Mouse (Mus musculus) frontal cortex, postnatal 36 days (tissue): ENCODE results near the gene Dok5.
A peak's percentile ranks its signal among the peaks of the same experiment; 100 is the strongest.

ENCODE experiments used
- DNase-seq, 2 experiments: peaks; one replicate each; pipeline ENCODE4 v3.0.0; 2022; ENCODE audit warnings: low spot score in 2 of 2

The Dok5 gene

DNA sequence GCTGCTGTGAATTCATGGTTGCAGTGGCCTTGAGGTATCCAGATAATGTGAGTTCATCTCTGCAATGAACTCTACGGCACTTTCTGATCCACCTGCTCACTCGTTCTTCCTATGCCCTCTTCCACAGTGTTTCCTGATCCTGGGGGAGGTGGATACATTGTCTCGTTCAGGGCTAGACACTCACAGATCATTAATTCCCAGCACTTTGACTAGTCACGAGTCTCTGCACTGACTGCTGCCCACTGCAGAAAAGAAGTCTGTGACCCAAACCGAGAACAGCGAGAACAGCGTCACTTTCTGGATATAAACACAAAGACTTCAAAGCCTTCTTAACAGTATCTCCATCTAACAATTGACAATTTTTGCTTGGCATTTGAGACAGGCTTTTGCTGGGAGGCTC lies 125.9 kb downstream of the Dok5 start:
- no peak for DNase-seq

DNA sequence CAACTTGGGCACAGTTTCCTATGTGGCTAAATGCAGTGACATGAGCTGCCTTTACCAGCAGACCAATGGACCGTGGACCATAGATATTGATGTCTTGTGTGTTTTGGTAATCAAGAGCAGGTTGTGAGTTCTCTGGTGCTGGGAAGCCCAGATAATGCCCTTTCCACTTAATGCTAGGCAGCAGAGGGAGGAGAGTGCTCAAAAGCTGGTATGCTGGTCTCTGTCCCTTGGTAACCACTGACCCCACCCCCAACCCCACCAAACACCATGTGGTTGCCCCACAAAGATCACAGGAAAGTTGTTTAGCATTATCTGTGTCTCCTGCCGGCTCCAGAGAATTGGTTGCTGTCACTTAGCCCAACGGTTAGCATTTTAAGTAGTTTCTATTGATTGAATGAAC lies 127.0 kb downstream of the Dok5 start:
- no peak for DNase-seq

DNA sequence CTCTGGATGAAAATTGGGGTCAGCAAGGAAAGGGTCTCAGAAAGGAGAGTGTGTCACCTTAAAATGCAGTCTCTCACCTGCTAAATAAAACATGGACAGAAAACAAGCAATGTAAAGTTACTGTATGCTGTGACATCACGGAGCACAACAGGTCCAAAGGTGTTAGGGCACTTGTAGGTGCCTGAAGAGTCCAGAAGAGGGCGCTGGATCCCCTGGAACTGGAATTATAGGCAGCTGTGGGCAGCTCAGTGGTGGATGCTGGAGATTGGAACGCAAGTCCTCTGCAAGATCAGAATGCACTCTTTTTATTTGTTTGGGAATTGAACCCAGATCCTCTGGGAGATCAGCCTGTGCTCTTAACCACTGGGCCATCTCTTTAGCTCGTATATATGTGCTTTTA lies 129.0 kb downstream of the Dok5 start:
- no peak for DNase-seq

DNA sequence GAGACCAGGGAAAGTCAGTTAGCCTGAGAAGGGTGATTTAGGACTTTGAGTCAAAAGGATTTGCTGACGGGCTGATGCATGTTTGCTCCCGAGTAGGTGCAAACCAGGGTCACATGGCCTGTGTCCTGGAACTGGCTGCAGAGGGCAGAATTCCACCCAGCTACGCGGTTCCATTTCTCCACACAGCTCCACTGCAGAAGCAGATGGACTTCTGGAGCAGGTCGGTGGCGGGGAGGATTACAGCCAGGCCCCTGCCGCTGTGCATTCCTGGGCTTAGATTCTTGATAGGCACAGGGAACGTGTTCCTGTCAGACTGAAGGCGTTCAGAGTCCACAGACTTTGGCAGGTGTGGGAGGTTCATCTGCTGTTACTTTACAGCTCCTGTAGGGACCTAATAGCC lies 131.2 kb downstream of the Dok5 start:
- DNase-seq: no peak

DNA sequence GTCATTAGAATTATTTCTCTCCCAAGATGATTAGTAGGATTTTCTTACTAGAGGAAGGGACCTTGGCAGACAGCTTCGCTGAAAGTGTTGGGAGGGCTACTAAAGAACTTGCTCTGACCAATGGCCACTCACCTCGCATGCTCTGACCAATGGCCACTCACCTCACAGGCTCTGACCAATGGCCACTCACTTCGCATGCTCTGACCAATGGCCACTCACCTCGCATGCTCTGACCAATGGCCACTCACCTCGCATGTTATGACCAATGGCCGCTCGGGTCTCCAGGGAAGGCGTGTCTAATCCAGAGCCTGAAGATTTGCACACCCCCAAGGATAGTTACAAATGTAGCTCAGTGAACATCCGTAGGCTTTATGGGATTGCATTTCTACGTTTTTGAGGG lies 131.6 kb downstream of the Dok5 start:
- no peak for DNase-seq

DNA sequence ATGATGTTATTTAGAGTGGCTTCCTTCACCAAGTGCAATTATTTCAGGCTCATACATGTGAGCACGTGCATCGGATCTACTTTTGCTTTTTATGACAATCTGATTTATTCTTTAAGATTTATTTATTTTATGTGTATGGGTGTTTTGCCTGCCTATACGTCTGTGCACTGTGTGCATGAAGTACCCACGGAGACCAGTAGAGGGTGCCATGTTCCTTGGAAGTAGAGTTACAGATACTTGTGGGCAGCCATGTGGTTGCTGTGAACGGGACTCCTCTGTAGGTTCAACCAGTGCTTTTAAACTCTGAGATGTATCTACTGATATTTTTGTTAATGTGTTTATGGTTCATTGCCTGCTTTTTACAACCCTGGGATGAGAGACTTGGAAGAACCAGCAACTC lies 132.4 kb downstream of the Dok5 start:
- no peak for DNase-seq

DNA sequence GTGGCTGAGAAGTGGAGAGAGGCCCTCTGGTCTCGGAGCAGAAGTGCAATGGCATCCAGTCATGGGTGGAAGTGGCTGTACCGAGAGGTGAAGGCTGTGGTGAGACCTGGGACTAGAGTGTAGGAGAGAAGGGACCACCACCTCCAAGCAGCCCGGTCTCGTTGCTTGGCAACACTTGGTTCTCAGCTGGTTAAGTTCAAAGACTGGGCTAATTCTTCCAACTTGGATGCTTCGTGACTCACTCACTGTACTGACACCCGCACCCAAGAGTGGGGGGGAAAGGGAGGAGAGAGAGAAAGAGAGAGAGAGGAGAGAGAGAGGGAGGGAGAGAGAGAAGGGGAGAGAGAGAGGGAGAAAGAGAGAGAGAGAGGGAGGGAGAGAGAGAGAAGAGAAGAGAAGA lies 133.2 kb downstream of the Dok5 start:
- DNase-seq: no peak

DNA sequence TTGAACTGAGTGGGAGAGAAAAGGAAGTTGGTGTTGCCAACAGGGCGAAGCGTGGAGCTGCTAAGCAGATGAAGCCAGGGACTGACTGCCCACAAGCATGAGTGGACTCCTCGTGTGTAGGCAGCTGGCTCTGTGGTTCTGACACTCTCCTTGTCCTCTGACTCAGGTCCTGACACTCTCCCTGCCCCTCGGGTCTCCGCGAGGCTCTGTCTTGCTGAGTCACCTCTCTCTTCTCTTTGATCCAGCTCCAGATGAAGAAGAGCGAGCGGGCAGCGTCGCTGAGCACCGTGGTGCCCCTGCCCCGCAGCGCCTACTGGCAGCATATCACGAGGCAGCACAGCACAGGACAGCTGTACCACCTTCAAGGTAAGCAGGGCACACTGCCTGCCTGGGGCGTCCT lies 139.0 kb downstream of the Dok5 start:
- DNase-seq: no peak

DNA sequence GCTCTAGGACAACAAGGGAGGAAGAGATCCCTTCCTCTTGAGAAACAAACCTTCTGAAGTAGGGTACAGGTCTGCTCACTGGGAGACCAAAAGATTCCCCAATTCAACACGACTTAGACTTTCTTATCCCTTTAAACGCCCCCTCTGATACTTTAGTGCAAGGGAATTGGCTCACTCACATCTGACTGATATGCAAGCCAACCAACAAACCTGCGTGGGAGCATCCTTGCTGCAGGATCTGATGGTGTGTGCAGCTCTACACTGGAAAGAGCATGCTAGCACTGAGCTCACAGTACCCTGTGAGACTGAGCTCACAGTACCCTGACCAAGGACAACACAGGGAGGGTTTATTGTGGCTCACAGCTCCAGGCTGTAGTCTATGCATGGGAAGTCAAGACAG lies 139.9 kb downstream of the Dok5 start:
- peak in 1 of 2 experiments; percentile 55 for DNase-seq

DNA sequence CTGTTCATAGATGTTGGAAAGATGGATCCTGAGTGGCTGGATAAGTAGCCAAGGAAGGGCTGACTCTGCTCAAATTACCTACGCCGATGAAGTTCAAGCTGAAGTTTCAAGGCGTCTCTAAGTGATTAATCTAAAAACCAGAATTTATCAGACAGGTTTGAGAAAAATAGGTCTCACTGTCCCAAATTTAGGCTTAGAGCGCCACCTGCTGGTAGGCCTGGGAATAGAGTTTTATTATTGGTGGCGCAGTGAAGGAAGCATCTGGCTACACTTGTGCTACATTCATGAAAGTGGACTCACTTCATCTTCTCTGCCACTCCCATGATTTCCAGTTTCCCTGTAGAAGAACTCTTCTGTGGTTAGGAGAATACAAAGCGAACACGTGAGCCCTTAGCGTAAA lies 141.8 kb downstream of the Dok5 start:
- DNase-seq: peak; percentile 83 to 90

DNA sequence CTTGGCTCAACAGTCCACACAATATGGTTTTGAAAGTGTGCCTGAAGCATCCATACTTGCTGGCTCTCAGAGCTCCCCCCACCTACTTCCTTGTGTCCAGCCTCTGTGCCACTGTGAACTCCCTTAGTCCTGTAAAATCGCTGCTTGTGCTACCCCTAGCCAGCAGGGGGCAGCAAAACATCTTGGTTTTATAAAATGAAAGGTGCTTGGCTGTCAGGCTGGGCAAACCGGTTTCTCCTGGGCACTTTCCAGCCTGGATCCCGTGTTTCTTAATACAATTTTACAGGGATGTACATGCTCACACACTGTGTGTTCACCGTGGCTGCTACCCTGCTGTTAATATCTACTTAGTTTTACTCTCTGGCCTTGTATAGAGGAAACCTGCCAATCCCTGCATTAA lies 145.9 kb downstream of the Dok5 start:
- peak; percentile 81 to 83 for DNase-seq

DNA sequence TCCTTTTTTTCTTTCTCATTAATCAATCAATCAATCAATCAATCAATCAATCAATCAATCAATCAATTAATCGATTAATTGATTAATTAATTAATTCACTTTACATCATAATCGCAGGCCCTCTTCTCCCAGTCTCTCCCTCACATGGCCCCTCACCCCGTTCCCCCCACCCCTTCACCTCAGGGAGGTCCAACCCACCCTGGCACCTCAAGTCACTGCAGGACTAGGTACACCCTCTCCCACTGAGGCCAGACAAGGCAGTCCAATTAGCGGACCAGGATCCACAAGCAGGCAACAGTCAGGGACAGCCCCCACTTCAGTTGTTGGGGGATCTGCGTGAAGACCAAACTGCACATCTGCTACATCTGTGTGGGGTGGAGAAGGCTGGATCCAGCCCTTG lies 146.3 kb downstream of the Dok5 start:
- no peak for DNase-seq

DNA sequence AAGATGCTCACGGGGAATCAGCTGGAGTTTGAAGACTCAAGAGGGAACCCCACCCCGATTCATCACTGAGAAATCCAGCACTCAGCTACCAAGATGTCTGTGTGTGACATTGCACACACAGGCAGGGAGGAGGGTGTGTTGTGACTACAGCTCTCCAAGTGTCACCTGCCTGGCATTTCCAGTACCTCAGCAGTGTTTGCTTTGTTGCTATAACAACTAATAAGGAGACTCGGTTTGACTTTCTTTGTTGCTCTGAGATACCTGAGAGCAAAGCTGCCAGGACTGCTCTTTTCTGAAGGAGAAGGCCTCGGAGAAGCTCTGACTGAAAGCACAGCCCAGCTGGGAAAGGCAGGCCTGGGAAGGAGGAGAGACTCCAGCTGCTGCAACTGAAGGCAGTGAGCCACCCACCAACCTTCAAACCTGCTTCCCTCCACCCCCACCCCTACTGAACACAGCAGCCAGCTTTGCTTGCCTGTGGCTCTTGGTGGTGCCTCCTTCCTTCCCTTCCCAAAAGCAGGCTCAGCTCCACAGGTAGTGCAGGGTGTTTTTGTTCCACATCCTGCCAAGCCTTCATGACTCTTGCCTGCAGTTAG lies 152.7 kb downstream of the Dok5 start:
- DNase-seq: no peak

DNA sequence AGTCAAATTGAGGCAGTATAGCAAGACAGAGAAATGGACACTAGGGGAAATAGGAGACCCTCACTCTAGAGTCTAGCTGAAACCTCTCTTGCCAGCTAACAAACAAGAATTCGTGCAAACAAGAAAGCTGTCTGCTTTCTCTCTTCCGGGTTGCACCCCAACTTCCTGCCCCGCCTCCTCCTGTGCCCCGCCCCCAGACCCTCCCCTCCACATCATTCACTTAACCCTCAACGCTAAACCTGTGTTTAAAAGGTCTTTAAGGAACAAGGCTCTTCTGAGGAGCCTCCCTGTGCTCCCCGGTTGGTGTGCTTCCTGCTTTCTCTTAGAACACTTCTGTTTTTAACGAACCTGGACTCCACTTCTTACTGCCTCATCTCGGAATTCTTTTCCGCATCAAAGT lies 156.4 kb downstream of the Dok5 start:
- DNase-seq: no peak

DNA sequence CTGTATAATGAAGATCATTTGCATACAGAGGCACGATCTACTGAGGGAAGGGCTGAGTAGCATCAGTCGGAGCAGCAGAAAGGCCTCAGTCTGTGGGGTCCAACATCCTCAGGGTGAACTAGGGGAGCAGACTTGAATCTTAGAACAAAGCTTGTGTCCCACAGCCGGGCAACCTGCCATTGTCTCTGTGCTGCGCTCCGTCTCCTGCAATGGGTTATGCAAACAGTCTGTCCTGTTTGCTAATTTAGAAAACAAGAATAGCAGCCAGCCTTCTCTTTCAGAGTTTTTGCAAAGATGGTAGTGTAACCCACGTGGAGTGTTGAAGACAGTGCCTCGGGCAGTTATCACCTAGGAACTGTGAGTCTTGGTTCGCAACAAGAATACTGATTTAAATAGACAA lies 163.5 kb downstream of the Dok5 start:
- DNase-seq: peak; percentile 35 to 50

DNA sequence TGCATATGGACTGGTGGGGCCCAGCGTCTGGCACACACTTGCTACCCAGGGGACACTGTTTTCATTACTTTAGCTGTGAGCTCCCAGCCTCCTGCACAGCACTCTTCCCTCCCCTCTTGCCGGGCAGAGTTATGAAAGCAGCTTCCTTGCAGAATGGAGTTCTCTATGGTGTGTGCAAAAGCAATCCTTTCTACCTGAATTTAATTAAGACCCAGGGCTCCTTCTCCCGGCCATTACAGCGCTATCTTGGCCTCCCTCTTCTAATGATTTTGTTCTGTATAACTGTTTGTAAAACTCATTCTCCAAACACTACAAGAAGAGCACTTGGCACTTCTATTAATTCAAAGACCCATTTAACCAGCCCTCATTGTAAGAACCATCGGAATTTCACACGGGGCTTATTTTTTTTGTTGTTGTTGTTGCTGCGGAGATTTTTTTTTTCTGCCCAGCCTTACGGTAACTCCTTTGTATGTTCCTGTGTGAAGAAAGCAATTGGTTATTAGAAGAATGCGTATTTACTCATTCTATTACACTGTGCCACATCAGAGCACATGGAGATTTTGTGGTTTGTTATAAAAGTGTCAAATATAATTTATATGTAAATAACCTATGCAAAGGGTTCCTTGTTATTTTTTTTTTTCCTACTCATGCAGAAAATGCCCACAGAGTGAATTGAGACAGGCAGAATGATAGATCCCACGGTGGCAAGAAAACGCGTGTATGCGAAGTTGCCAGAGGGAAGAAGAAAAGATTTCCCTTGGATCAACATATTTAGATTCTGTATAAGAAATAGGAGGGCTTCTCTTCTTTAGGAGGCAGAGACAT lies 170.8 kb downstream of the Dok5 start:
- DNase-seq: no peak

DNA sequence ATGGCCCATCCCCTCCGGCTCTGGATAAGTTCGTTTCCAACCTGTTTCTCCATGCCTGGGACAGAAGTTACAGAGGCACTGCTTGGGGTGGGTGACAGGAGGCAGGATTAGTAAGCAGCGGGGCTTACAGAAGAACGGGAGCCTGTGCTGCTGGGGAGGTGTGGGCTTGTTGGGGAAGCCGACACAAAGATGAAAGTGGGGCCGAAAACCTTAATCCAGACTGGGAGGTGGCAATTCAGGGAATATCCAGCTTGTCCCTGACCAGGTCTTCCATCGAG lies 171.4 kb downstream of the Dok5 start:
- DNase-seq: no peak

DNA sequence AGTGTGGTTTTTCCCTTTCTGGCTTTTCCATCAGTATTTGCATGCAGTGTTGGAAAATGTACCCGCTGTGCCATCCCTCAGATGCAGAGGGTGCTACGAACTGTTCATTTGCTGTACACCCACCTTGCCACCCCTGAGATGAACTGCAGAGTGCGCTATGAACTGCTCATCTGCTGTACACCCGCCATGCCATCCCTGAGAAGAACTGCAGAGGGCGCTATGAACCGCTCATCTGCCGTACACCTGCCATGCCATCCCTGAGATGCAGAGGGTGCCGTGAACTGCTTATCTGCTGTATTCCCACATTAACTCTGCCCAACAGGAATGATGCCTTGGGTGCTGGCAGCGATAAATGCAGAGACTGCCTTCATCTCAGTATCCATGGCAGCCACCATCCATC lies 171.8 kb downstream of the Dok5 start:
- DNase-seq: no peak

DNA sequence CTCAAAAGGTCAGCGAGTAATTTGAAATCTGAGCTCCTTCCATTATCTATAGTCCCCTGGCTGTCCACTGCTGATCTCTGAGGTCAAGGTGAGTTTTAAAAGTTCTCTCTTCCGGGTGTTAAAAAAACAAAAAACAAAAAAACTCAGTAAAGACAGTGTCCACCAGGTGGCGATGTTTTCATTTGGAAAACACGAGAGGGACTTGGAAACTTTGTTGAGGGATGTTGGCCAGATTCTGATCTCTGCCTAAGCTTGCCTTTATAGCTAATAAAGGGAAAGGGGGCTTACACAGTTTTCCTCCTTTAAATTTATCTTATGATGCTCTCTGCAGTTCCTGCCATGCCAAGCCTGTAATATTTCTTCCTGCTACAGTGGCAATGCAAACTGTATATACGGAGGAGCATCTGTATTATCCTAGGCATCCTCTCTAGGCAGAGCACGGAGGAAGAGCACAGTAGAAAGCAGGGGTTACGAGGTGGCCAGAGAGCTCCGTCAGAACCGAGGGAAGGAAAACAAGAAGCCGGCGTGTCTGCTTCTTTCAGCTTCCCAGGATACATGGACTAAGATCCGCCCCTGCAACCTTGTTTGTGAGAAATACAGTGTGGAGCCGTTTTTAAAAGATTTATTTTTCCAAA lies 181.1 kb downstream of the Dok5 start:
- peak; percentile 26 to 49 for DNase-seq

DNA sequence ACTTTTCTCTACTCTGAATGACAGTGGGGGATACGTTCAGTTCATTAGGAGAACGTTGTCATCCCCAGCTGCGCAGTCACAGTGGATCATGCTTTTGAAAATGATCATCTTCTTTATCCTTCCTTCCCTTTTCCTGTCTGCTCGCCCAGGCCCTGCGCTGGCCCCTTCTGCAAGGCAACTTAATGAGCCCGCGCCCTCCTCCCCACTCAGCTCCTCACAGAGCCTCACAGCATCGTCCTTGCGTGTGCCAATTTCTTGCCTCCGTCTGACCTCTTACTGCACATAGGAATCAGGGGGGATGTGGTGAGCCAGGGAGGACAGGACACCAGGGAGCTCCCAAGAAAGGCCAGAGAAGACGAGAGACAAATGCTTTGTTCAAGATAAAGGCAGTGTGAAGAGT lies 182.3 kb downstream of the Dok5 start:
- no peak for DNase-seq

DNA sequence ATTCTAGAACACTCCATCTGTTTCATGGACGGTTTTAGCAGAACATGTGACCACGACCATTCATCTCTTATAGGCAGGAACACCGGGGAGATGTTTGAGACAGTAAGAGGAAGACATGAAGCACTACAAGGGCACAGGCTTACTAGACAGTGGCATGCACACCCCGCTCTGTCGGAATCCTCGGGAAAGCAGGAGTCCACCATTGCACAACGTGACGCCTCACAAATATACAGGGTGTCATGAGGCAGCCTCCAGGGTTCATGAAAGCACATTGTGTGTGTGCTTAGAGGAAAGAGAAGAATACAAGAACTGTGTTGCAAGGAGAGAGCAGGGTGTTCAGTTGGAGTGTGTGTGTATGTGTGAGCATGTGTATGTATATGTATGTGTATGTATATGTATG lies 184.0 kb downstream of the Dok5 start:
- no peak for DNase-seq

DNA sequence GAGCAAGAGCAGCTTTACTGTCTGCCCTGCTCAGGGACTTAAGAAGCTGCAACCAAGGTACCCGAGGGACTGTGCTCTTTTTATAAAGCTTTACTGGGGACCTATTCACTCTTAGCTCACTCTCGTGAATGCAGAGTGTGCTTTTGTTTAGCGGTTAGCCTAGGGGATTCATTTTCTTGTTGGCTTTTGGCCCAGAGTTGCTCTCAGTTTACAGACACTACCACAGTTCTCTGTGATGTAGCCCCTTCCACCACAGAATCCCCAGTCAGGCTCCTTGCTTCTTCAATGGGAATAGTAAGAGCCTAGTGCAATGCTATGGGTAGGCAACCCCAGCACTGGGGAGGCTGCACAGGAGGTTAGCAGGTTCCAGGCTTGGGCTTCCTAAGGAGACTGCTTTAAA lies 190.7 kb downstream of the Dok5 start:
- DNase-seq: no peak

DNA sequence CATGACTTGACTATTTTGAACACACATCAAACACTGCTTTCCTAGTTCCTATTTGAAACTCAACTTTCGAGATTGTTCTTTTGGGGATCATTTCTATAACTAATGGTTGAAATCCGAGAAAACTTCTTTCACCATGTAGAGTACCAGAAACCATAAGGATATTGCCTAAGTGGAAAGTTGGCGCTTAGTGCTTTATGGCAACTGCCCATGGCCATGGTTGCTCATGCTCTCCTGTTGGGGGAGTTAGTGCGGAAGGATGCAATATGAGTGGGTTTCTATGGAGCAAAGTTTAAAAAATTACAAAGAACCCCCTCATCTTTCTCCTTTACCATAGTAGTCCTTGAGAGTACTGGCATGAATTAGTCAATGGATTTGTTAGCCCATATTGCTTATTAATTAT lies 192.5 kb downstream of the Dok5 start:
- no peak for DNase-seq

DNA sequence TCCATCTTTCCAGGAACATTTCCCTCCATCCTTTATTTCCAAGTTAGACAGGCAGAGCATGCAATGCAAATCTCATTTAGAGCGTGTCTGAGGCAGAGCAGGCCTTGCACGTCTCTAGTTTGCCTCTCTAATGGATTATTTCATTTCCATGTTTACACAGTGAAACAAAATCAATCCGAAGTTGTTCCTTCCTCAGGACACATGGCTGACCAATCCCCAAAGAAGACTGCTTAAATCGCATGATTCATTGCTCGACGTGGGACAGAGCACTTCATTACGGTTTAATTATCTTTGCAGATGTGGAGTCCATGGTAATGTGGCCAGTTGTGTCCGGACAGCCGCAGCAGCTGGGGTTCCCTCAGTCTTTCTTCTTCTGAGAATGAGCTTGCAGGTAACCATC lies 194.6 kb downstream of the Dok5 start:
- no peak for DNase-seq
